Mouse (Mus musculus) skeletal muscle tissue, adult 2 months (tissue): ENCODE measurements around the gene Trim61.

ENCODE experiments used
- DNase-seq: peaks from one replicate; pipeline ENCODE4 v3.0.0-alpha.2; 2012; ENCODE audit warnings: low read depth, low spot score

Trim61 gene

GRCm38 (mm10) chr8:64987731-64988130 lies 30.6 kb downstream of the Trim61 start, which contains the start of gene Trim75:
Trim75 (minus strand) TSS chr8:64987831.
- DNase-seq: no peak

- DNase-seq: no peak
These were observed 35.0 kb downstream of the Trim61 start for GRCm38 (mm10) chr8:64983150-64983897.
